Mouse (Mus musculus): ENCODE data around the gene Pnkd.
"Not testable (repeated sequence)": the region's sequence is repeated elsewhere in the genome, so short reads cannot be mapped to it uniquely, and the experiment has no call there.

Pnkd gene

DNA sequence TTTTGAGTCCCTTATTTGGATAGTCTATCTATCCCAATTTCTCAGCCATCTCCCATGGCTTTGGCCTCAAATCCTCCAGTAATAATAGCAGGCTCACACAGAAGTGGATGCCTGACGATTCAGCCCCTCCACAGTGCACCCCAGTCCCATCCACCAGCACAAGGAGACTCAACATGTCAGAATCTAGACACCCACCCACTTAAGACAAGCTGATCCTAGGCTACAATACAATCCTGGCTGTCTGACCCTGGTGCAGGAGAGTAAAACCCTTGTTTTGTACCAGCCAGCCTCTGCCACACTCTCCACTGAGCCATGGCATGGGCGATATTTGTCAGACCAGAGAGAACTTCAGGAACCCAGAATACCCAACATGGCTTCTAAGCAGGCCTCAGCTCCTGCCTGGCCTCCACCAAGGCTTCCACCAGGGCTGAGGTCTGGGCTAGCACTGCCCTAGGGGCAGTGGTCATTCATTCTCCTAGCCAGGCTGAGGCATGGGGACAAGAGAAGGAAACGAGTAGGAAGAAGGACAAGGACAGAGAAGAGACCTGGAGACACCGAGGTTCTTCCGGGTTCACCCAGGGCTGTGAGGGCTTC is 13.5 kb downstream of the Pnkd start:
- DNase-seq = no peak

DNA sequence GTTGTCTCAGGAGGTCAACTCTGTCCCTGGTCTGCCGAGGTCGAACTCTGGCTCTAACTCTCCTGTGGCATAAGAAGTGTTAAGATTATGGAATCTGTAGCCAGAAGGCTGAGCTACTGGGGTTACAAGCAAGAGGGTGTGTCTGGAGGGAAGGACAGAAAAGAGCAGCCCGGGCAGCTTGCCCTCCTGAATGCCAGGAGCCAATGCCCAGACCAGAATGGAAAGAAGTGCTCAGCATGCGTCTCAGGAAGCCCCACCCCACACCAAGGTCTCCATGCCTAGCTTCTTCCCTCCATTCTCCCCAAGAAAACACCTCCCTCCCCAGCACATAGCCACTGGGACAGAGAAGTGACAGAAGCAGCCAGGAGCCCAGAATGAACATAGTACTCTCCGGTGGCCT is 14.3 kb downstream of the Pnkd start:
- no peak for DNase-seq

DNA sequence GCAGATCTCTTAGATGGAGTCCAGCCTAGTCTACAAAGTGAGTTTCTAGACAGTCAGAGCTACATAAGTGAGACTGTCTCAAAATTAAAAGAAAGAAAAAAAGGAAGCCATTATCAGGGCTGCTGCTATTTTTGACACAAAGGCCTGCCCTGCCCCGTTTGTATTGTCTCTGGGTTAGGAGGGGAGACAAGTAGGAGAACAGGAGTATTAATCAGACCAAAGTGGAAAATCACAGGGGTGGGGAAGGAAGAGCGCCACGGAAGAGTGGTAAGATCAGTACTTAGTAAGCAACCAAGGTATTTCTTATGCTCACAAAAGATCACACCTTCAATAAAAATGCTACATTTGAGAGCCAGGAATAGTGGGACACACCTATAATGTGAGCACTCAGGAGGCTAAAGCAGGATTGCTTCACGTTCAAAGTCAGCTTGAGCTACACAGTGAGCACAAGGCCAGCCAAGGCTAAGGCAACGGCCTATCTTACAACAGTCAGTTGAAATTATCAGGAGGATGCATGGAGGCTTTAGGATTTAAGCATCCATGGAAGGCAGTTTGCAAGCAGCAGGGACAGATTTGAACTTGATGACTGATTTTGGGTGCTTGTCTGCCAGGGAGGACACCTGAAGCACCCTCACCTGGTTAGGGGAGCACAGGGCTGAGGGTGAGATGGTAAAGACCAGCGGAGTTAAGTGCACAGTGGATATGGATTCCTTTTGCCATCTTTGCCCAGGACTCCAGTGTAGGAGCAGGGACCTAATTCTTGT is 15.8 kb downstream of the Pnkd start:
- DNase-seq = no peak

DNA sequence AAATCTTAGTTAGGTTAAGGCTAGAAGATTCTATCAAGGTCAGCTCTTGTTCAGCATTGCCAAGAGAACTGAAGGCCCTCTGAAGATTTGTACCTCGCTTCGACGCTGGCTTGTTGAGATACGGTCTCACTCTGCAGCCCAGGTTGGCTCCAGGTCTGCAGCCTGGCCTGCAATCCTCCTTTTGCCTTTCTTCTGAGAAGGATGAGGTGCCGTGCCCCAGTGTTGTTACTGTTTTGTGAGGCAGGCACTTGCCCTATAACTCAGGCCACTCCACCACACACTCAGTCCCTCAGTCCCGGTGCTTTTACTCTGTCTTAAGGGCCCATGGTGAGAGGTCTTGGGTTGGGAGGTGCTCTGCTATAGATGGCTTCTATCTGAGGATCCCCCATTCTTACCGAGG is 17.5 kb downstream of the Pnkd start:
- DNase-seq = no peak

DNA sequence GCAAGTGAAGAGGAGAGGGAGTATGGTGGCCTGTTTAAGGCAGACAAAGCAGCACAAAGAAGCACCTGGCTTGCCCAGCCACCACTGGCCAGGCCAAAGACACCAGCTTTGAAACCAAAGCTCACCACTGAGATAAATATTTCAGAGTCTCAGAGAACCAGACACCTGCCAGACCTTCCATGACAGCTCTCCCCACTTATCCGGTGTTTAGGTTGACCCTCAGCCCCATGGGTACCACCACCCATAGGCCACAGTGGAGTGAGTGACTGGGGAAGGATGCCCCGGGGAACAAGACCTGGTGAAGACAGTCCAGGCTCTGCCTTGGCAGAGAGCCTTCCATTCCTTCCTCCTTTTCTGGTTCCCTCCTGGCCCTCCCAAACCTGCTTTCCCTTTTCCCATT is 18.1 kb downstream of the Pnkd start:
- DNase-seq = no peak

DNA sequence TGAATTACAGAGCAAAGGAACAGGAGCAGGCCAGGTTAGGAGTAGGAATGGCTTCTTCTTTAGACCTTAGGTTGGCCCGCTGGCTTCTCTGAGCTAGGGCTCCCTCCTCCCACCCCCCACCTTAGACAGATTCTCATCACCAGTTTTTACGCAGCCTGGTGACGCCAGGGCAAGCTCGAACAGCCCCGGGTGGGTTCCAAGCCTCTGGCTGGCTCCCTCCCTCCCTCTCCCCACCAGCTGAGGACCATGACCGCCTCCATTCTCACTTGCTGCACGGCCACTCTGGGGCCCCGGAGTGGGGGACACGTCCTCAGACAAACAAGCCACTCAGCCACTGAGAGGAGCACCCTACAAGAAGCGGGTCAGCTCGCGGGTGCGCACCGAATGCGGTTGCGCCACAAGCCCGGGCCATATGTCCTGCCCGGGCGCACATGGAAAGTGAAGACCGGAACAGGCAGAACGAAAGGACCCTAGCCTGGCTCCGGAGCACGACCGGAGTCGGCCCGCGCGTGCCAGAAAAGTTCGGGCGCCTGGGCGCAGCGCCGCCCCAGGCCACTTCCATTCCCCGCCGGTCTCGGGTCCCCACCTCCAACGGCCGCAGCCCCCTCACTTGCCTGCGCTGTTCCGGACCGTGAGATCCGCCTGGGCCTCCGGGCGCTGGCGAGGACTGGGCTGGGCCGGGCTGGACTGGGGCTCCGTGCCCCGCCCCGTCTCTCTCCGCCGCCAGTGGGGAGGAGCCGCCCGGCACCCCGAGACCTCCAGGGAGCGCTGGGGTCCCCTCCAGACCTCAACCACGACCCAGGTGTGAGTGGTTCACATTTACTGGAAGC is 19.0 kb downstream of the Pnkd start:
- DNase-seq = peak; percentile 78 to 91

DNA sequence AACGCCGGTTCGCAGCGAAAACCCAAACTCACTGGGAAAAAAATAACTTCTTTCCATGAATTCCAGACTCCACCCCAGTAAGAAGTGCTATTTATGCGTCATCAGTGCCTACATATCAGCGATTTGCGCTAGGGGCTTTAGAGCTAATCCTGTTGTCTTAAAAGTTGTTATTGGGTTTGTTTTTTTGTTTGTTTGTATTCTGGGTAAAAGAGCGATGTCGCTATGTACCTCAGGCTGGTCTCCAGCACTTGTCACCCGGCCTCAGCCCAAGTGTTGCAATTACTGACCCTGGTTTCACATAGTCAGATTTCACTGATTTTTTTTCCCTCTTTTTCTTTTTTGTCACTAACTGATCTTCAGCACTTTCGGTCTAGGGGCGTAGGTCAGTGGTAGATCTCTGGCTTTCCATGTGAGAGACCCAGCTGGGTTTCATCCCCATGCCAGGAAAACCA is 19.6 kb downstream of the Pnkd start:
- no peak for DNase-seq

DNA sequence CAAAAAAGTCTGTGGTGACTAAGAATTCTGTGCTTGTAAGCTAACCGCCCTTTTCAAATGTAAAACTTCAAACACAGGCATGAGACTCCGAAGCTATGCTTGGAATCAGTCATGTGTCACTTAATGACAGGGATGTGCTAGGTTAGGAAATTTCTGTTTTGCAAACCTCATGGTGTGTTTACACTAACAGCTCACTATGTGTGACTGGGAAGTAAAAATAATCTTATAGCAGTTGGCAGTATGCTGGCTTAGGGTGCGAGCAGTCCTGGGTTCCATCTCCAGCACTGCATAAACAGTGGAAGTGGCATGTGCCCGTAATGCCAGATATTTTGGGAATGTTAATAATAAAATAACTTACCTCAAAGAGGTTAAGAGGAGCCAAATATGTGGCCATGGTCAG is 20.2 kb downstream of the Pnkd start:
- DNase-seq = no peak

DNA sequence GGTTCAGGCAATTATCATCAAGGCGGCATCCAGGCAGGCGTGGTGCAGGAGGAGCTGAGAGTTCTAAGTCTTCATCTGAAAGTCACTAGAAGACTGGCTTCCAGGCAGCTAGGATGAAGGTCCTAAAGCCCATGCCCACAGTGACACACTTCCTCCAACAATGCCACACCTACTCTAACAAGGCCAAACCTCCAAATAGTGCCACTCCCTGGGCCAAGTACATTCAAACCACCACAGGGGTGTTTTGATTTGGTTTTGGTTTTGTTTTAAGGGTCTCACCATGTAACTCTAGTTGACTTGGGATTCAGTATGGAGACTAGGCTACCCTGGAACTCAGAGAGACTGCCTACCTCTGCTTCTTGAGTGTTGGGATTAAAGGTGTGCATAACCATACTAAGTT is 20.8 kb downstream of the Pnkd start, which contains the start of gene Tmbim1:
Gene Tmbim1 (minus strand): TSS at position 101 of the 400 bp plus-strand sequence.
- no peak for DNase-seq

DNA sequence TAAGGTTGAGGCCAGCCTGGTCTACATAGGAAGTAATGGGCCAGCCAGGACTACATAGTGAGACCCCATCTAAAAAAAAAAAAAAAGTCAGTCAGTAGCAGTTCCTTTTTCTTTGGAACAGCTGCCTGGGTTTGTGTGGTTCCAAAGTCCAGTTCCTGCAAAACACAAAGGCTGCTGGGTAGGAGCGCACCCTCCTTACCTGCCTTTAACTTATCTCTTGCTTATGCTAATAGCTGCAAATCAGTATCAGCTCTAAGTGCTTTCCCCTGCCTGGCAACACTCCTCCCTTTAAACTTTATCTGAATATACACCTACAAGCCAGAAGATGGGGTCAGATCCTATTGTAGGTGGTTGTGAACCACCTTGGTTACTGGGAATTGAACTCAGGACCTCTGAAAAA is 22.4 kb downstream of the Pnkd start:
- no peak for DNase-seq

DNA sequence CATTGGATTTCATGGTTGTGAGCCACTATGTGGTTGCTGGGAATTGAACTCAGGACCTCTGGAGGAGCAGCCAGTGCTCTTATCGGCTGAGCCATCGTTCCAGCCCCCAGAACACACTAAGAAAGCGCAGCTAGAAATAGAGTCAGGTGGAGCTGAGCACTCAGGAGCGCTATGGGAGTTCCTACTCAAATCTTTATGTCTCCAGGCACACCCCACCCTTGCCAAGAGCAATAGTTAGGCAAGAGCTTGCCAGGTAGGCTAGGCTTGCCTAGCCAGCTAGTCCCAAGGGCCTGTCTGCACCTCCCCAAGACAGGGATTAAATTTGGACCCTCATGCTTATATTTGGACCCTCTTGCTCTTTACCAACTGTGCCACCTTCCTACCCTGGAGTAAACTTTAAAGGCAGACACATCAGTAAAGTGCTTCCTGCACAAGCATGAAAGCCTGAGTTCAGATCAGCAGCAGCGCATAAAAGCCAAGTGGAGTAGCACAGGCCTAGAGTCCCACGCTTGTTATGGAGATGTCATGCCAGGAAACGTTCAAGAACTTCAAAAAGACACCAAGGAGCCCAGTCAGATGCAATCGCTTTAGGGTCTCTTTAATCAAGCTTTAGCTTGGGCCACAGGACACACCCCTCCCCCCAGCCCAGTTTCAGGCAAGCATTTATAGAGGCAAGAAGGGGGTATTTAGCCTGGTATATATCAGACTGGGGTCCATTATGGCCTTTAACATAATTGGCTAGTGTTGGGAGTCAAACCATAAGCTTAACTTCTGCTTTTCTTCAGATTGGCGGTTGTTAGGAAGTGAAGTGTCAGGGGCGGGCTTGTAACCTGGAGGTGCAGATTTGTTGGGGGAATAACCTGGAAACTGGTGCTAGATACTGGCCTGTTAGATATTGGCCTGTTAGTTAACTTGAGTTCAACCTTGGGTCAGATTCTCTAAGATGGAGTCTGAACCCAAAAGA is 23.6 kb downstream of the Pnkd start:
- no peak for DNase-seq

DNA sequence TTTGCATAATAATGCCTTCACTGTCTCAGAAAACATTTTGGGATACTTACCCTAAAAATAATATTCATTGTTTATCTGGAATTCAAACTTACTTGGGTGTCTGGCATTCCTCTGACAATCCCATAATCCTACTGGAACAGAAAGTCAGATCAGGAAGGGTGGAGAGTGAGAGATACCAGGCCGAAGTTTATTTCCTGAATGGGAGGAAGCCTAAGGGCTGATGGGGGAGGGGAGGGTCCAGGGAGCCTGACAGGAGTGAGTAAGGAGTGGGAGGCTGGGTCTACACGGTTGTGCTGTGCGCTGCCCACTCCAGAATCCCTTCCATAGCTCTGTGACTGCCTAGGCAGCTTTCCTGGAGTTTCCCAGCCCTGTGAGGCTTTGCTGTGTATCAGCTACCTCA is 25.0 kb downstream of the Pnkd start:
- DNase-seq = peak in 1 of 2 experiments; percentile 46

DNA sequence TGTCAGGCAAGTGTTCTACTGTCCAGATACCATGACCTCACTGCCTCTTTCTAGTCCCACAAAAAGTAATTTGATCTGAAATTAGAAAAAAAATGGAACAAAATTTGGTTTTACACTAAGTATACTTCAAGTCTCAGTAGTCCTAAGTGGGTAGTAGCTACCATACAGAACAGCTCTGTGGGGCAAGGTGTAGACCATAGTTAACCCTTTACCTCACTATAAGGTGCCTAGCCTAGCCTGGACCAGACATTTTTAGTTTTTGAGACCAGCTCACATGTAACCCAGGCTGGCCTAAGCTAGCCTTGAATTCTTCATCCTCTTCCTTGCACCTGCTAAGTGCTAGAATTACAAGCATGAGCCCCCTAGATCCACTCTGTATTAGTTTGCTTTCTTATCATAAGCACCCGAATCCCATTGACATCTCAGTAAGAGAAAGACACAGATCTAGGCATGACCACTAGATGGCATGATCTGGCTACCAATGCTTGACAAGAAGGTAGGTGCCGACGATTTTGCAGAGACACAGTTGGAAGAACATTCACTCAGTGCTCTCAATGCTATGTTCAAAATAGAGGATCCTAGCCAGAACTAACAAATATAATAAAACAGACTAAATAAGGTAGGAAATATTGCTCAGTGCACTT is 28.4 kb downstream of the Pnkd start:
- peak; percentile 67 to 85 for DNase-seq

DNA sequence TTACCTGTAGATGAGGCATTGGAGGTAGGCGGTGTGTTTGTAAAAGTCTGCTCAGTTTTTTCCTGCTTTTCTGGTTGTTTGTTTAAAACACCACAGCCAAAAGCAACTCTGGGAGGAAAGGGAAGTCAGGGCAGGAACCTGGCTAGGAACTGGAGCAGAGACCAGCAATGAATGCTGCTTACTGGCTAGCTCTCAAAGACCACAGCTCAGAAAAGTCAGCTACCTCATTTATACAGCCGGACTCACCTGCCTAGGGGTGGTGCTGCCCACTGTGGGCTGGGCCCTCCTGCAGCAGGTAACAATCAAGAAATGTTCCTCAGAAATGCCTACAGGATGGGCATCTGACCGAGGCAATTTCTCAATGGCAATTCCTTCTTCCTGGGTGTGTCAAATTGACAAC is 30.1 kb downstream of the Pnkd start:
- DNase-seq = no peak

DNA sequence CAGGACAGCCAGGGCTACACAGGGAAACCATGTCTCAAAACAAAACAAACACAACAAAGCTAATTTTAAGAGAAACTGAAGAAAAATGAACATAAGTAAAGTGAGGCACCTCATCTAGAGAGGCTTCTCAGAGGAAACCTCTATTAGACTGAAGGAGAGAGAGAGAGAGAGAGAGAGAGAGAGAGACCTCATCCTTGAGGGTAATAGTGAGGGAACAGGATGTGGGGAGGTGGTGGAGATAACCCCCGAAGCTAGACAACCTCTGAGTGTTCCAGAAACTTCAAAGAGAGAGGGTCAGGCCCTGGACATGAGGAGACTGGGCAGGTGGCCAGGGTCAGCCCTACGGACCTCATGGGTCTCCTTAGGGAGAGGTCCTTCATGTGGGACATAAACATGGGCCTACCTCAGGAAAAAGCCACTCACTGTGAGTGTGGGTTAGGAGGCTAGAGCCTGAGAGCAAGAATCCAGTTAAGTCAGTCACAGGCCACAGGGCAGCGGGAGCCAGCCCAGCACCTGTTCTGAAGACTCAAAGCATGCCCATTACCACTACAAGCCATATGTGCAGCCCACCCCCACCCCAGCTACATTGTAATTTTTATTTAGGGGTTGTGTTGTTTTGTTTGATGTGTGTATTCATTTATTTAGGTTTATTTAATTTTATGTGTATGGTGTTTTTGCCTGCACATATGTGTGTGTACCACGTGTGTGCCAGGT is 31.5 kb downstream of the Pnkd start:
- DNase-seq = peak in 1 of 2 experiments; percentile 38

DNA sequence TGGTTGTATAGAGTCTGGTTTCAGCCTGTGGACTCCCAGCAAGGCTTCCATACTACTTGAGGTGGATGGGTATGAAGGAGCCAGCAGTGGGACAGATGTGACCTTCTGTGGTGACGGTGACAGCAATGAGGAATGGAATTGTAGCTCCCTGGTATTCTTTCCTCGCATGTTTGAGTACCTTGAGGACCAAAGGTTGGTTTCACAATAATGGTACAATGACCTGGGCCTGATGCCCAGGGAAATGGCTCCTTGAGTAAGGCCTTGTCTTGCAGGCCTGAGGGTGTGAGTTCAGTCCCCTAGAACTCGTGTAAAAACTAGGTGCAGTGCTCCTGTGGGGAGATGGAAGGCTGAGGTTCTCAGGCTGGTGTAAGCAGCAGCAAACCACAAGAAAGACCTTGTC is 34.0 kb downstream of the Pnkd start:
- DNase-seq = peak in 1 of 2 experiments; percentile 39

DNA sequence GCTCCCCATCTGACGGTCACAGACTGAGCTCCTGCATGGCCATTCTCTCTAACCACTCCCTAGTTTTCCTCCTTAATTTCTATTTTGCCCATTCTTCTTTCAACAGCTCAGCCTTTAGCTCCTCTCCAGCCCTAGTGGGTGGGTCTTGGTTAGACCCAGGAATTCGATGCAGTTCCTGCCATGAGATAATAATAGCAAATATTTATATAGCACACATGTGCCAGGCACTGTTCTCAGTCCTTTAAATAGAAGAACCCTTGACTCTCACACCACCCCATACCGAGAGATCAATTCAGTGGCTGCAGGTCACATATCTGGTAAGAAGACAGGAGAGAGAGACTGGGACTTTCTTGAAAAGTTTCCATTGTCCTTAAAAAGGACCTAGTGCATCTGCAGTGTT is 36.7 kb downstream of the Pnkd start:
- DNase-seq = no peak

DNA sequence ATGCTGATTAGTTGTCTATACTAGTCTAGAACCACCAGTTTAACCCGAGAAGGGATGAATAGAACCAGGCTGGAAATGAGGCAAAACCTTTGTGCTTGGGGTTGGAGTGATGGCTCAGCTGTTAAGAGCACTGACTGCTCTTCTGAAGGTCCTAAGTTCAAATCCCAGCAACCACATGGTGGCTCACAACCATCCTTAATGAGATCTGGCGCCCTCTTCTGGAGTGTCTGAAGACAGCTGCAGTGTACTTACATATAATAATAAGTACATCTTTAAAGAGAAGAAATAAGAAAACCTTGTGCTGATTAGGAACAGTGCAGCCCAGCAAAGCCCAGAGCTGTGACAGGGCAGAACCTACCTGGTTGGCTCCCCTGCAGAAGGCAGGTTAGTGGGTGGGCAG is 42.2 kb downstream of the Pnkd start:
- not testable (repeated sequence) for DNase-seq

DNA sequence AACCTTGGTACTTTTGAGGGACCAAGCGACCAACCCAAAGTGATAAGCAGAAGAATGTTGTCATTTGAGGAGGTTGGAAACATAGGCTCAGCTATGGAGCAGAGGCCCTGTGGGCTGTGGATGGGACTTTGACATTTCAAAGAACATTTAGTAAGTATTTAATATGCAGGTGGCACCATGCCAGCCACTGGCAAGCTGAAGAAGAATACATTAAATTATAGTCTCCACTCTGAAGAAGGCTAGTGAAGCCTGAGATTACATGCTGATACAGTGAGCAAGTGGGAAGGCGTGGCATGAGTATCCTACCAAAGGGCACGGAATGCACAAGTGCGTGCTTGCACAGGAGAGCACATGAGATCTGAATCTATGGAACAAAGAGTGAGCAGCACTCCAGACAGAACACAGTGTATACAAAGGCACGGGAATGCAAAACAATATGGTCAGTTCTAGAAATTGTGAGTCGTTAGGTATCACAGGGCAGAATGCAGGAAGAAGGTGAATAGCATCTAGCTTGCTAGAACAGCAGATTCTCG is 45.2 kb downstream of the Pnkd start:
- DNase-seq = peak; percentile 49

DNA sequence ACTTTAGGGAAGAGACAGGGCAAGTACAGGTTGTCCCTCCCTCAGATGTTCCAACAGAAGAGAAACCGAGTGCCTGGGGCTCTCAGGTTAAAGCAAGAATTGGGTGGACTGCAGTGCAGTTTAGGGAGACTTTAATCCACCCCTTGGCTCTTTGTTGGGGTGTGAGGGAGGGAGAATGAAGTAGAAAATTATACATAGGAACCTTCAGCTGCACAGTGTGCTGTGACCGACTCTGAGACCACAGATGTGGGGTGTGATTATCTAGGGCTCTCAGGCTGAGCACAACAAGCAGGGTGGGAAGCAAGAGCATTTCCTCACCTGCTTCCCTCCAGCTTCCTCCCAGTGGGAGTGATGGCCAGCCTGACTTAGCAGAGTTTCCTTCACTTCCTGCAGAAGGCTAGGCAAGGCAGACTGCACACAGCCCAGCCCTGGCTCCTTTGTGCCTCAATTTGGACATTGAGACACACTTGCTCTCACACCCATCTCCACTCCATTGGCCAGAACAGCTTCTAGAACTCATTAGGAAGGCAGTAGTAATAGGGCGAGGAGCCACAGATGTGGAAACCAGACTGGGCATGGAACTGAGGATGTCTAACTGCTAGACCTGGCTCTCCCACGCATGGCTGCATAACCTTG is 46.4 kb downstream of the Pnkd start:
- peak; percentile 10 to 62 for DNase-seq

Data from kidney, postnatal 25 days (tissue).